Mouse (Mus musculus): ENCODE data around the gene Tlk2.

The Tlk2 gene

DNA sequence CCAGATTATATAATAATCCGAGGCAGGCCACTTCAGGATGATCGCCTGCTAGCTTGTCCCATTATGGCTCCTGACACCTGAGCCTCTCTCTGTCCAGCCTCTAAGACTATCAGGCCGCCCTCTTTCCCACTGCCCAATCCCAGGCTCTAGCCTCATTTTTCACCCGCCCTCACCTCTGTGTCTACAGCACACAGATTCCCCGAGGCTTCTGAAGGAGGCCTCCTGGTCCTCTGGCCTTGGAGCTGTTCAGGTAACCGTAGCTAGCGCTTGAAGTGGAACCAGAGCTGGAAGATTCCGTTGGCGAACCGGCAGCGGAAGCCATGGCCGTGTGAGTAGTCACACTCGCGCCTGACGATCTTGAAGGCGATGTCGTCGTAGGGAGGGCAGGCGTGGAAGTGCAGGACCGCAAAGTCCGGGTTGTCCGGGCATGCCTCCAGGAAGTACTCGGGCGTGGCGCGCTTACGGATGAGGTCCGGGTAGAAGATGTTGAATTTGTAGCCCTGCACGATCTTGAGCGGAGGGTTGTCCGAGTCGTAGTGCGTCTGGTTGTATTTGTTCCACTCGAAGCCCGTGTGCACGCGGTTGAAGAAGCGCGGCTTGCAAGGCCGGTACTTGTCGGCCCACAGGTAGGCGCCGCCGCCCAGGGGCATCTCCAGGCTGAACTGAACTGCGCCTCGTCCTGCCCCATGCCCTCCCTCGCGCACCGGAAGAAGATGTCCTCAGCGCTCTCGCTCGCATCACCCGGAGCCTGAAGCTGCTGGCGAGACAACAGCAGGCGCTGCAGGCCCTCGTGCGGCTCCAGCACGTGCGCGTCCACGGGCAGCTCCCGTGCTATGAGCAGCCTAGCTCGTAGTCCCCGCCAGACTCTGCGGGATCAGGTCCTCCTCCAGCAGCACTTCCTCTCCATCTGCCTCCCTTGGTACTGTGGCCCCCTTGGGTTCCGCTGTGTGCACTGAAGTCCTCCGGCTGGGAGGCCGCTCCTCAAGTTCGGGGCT lies 13.8 kb upstream of the Tlk2 start:
- DNase-seq: no peak

DNA sequence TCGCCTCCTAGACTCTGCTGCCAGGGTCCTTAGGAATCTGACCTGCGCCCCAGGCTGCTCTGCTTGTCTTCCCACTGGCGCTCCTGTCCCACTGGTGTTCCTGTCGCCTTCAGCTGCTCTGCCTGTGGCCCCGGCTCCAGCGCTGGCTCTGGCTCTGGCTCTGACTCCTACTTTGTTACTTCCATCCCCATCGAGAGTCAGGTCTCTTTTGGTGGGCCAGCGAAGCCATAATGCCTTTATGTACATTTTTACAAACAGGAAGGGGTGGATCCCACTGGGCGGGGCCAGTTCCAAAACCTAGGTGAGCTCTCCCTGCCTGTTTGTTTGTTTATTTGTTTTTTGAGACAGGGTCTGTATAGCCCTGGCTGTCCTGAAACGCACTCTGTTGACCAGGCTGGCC lies 11.8 kb upstream of the Tlk2 start:
- DNase-seq: no peak

DNA sequence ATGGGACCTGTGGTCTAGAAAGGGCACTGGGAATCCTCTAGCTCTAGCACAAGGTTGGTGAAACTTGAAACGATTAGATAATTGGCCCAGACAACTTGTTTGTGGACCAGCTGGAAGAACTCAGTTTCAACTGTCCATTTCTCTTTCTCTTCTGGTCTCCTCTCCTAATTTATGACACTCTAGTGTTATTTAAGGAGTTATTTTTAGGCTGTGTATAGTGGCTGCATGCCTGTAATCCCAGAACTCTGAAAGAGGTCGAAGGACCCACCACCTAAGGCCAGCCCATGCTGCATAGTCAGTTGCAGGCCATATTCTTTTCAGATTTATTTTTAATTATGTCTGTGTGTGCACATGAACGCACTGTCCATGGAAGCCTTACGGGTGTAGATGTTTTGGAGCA lies 916 bp downstream of the Tlk2 start:
- peak in 1 of 2 experiments; percentile 35 for DNase-seq

DNA sequence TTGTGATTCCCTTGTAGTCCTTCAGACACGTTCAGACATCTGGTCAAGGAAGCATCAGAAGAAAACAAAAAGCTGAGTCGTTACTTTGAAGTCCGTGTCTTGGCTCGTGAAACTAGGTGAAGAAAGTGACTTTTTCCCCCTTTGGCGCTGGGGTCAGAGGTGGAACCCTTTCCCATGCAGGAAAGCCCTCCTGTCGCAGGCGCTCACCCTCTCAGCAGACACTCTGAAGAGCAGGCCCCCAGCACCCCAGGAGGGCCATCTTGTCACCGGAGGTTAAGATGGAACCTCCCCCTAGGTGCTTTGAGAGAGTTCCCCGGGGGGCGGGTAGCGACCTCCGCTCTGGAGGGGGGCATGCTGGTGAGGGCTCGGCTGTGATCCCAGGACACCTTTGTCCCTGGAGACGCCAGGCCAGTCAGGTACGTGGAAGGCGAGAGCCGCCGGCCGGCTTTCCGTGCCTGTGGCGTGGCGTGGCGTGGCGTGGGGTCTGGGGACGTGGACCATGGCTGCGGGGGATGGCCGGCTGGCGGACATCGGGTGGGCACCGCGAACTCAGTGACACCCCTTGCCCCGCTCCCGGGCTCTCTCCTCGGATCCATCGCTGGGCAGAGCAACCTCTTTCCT lies 2.0 kb downstream of the Tlk2 start:
- DNase-seq: peak in 1 of 2 experiments; percentile 50

DNA sequence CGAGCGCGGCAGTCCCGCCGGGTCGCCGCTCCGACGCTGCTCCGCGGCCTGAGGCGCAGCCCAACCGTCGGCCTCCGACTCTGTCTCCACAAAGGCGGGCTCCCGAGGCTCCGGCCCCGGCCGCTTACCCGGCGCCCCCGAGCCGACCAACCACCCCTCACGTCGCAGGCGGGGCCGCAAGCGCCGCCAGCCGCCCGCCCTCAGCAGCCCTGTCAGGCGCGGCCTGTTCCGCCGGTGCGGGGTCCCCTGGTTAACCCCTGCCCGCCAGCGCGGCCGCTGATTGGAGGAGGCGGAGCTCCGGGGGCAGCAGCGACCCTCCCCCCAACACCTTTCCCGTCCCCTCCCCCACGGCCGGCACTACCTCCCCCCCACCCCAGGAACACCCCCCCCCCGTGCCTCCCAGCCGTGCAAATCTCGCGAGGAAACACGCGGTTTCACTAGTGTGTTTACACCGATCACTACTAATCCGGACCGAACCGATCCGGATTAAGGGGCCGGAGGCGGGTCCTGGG lies 2.6 kb downstream of the Tlk2 start:
- DNase-seq: peak; percentile 95 to 98

DNA sequence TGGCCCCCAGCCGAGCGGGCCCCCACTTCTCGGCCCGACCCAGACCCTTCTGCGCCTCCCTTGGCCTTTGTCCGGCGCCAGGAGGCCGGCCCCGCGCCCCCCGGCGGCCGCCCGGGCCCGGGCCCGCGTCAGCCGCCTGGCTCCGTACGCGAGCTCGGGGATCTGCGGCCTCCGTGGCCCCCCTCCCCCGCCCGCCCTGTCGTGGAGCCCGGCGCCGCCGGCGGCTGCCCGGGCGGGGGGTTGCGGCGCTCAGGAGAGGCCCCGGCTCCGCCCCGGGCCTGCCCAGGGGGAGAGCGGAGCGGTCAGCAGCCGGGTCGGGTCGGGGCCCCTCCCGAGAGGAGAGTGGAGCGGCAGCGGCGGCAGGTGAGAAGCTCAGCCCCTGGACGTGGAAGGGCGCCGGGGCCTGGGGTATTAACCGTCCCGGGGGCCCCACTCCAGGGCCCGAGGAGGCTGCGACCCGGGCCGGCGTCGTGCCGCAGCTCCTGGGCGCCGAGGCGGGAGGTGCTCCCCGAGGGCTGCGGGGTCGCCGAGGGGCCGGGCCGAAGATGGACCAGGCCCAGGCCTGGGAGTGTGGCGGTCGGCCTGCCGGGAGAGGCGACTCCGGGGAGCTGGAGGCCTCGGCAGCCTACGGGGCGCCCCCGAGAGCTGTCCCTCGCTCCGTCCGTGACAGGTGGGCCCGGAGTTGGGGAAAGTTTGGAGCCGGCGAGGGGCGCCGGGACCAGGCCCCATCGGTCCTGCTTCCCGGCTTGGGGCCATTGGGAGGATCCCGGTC lies 3.3 kb downstream of the Tlk2 start:
- peak; percentile 66 to 73 for DNase-seq

DNA sequence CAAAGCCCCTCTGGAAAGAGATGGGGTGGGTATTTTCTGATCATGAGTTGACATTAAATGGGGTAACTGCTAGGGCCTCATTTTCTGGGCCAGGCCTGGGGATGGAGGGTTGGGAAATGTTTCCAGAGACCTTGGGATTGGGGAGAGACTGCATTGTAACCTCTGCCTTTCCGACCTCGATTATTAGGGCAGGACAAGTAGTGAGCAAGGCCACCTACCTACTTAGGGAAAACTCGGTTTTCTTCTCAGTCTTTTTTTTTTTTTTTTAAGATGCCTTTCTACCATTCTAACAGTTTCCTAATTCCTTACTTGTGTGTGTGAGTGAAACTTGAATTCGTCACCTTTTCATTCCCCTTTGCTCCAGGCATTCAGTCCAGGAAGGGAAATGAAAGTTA lies 3.9 kb downstream of the Tlk2 start:
- no peak for DNase-seq

DNA sequence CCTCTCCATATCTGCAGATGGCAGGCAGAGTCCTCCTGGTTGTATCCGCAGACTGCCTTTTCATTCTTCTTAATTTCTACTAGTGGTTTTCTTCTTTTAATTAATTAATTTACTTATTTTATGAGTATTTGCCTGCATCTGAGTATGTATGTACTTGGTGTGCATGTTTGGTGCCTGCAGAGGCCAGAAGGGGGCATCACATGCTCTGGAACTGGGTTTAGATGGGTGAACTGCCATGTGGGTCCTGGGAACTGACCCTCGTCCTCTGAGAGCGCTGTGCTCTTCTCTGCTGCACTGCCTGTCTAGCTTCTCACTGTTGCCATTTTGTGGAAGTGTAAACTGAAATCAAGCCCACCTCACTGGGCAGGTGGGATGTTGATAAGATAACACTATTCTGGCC lies 6.1 kb downstream of the Tlk2 start:
- no peak for DNase-seq

DNA sequence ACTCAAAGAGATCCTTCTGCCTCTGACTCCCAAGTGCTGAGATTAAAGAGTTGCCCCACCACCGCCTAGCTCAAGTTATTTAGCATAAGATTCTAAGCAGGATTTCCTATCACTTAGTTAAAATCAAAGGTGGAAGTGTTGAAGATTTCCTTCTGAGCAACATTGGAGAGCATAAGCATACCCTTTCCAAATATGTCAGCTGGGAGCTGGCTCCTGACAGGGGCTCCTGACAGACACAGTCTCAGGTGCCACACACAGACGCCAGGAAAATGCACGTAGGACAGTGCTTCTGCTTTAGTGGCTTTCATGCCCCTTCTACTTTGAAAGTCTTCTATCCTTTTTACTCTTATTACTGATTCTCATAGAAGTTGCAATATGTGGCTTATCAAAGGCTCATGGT lies 13.6 kb downstream of the Tlk2 start:
- no peak for DNase-seq

DNA sequence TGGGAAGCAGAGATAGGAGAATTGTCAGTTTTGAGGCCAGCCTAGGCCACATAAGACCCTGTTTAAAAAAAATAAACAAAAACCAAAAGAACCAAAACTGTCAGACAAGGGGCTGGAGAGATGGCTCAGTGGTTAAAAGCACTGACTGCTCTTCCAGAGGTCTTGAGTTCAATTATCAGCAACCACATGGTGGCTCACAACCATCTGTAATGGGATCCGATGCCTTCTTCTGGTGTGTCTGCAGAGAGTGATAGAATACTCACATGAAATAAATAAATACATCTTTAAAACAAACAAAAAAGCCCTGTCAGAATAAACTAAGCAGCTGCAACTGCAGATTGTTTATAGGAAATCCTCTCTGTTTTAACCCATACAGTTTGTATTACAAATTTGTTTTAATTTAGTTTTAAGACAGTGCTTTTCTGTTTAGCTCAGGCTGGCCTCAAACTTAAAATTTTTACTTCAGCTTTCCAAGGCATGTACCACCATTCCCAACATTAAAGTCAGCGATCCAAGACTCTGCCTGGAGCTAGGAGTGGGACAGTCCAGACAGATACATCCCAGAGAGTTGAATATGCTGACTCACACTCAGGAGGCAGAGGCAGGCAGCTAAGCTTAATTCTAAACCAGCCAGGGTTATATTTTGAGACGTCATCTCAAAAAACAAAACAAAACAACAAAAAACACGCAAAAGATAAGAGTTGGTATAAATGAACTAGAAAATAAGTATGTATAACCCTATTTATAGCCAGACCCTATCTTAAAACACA lies 18.5 kb downstream of the Tlk2 start:
- DNase-seq: no peak

DNA sequence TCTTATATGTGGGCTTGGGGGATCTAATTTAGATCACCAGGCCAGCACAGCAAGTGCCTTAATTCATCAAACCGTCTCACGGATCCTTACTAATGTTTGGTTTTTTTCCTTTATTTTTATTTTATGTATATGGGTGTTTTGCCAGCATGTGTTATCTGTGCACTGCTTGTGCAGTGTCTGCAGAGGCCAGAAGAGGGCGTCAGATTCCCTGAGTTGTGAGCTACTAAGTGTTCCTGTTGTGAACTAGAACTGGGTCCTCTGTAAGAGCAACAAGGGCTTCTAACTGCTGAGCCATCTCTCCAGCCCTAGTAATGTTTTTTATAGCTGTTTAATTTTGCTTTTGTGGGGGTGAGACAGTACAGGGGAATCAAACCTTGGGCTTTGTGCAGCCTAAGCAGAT lies 23.8 kb downstream of the Tlk2 start:
- no peak for DNase-seq

DNA sequence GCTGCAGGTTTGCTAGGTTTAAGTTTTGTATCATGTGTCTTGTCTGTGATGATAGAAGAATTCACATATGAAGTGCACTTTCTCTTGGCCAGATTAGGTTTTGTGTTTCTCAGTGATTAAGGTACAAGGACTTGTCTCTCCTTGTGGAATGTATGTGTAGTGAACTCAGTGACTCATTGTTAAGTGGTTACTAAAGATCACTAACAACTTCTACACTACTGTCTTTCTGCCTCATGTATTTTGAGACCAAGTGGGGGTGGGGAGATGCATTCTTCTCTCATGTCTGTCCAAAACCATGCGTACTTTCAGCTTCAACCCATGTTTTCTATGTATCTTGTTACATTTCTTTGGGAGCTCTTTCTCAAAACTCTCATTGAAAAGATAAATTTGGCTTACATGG lies 31.4 kb downstream of the Tlk2 start:
- no peak for DNase-seq

DNA sequence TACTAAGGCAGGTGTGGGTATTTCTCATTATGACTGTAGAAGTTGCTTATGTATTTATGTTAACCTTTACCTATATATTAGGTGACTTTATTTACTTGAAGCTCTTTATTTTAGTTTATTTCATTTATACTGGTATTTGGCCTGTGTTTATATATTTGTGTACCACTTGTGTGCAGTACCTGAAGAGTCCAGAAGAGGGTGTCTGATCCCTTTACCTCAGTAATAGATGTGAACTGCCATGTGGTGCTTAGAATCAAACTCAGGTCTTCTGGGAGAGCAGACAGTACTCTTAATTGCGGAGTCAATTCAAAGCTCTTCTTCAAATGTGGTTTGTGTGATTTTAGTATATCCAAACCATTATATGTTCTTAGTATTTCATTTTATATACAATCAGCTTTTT lies 35.6 kb downstream of the Tlk2 start:
- DNase-seq: no peak

DNA sequence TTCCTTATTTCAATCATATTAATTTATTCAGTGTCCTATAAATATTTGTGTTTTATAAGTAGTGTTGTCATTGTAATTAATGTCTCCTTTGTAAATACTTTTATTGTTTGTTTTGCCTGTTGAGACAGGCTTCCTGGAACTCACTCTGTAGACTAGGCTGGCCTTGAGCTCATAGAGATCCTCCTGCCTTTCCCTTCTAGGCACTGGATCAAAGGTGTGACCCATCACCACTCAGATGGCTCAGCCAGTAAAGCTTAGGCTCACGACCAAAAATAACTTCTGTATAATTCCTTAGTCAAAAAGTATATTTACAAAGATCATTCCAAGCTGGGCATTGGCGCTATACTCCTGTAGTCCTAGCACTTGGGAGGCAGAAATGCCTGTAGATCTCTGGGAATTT lies 39.2 kb downstream of the Tlk2 start:
- DNase-seq: no peak

DNA sequence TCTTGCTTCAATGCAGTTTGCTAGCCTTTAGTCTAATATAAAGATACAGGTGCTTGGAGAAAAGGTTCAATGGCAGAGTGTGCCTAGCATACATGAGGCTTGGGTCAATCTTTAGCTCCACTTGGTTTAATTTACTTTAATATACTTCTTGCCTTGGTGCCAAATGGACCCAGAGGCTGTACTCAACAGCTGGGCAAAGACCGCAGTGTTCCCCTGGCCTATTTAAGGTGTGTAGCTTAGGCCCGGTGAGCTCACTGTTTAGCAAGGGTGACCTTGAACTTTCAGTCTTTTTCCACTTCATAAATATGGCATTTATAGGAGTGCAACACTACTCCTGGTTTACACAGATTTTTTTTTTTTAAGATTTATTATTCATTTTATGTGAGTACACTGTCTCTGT lies 55.9 kb downstream of the Tlk2 start:
- no peak for DNase-seq

DNA sequence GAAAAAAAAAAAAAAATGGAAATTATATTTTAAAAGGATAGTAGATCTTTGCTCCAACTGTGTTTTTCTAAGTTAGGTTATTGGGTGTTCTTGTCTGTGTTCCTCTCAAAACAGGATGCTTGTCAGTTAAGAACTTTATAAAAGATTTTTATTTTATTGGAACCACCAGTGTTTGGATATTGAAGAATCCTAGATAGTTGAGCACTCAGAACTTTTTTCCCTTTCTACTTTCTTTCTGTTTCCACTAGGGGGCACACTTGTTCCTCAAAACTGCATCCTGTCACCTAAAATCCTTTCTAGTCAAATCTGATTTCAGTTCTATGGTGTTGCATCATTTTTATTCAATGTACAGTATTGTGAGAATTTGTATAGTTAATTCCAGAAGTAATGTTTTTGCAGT lies 62.4 kb downstream of the Tlk2 start:
- DNase-seq: no peak

DNA sequence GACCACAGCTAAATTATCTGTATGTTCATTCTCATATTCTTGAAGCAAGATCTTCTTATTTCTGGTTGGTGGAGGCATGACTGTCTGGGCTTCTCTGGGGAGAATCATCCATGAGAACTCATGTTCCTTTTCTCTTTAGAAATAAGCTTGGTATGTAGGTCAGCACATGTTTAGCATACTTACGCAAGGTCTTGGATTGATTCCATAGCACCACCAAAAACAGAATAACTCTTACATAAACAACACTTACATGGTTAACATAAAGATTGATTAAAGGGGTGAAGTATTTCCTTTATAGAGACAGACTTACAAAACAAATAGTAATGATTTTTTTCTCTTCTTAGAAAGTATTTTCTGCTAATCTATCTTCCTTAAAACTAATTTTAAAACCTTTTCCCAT lies 67.8 kb downstream of the Tlk2 start:
- DNase-seq: no peak

DNA sequence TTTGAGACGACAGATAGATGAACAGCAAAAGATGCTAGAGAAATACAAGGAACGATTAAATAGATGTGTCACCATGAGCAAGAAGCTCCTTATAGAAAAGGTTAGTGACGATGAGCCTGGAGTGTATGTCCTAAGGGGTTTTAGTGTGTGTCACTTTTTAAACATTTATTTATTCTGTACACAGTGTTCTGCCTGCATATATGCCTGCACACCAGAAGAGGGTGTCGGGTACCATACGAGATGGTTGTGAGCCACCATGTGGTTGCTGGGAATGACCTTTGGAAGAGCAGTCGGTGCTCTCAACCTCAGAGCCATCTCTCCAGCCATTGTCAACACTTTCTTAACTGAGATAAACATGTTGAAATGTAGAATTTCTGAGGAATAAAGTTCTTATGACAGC lies 68.2 kb downstream of the Tlk2 start:
- no peak for DNase-seq

DNA sequence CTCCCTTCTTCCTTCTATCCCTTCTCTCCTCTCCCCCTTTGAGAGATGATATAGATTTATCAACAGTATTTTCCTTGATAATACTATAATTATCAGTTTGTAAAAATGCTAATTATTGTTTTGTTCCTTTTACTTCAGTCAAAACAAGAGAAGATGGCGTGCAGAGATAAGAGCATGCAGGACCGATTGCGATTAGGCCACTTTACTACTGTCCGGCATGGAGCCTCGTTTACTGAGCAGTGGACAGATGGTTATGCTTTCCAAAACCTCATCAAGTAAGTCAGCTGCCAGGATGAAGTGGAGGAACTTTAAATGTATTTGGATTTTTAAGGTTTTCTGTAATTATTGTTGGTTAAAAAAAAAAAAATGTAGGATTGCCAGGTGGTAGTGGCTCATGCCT lies 68.7 kb downstream of the Tlk2 start:
- DNase-seq: peak; percentile 15 to 37

DNA sequence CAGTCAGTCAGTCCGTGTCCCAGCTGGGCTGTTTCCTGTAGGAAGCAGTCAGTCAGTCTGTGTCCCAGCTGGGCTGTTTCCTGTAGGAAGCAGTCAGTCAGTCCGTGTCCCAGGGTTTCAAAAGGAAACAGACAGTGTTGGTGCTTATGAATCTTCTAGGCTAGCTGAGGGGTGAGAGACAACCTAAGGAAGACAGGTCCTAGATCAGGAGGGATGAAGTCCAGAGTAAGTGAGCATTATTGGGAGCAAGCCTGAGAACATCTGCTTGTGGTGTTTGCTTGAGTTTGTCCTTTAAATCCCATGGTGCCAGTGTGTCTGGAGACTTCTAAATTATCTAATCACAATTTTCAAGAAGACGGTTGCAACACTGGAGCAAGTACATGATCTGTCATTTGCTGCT lies 81.1 kb downstream of the Tlk2 start:
- DNase-seq: no peak

DNA sequence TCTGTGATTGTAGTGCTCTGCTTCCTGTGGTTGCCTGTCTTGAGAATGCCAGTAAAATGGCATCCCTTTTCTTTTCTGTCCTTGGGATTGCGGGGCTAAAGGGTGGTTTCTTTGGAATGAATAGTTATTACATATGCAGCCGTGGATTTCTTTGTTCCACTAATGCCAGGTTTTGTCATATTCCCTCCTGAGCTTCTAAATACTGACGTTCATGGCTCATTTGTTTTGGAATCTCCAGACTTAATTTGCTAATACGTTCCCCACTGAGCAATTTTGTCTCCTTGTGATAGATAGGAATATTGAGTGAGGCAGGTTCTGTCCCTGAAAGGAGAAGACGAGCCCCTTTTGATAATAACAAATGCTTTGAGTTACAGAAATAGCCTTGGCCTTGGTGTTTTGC lies 82.5 kb downstream of the Tlk2 start:
- DNase-seq: no peak

DNA sequence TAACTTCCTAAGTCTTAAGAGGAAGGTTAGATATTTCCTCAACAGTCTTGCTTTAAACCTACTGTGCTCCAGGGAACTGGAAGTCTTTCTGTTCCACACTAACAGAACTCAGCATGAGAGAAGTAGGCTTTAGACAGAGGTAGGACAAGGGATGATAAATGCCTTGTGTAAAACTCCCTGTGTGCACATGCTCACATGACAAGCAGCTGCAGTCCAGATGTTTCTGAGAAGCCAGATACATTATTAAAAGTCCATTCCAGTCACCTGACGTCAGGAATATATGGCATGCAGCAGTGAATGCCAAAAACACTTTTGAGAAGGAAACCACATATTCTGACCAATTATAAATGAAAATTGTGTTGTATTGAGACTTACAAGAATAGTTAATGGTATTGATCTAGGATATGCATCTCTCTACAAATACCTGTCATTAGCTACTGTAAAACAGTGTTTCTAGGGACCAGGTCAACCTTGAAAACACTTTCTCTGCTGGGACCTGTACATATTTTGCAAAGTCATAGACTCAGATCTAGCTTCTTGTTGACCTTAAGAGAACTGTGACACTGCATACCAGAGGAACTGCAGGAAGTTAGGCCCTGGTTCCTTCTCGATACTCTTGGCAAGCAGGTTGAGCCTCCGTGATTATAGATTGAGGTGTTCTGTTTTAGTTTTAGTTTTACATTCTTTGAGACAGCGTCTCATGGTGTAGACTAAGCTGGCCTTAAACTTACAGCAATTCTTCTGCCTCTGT lies 83.2 kb downstream of the Tlk2 start:
- DNase-seq: no peak
